Mouse (Mus musculus): ENCODE results near the gene Atat1. TPM values are rescaled to one million over a fixed set of nuclear protein-coding genes. Genes with fewer than 3 reads are reported as not detected.

Gene Atat1
- polyA plus RNA-seq, 1 experiment, result 56.1 TPM

- Histone ChIP-seq H3K4me3 (ENCODE audit: low read depth, low read length) (peak overlapping the region; percentile 77), H3K36me3 (ENCODE audit: control insufficient read depth, insufficient read depth, low read length) (peaks cover 22% of the 10 kb centered on the region), H3K4me1 (ENCODE audit: control insufficient read depth, insufficient read depth, insufficient read length, low read length) (peaks cover 18% of the 10 kb centered on the region), H3K27ac (ENCODE audit: insufficient read depth, low read depth, low read length) (peak overlapping the region; percentile 99), H3K27me3 (ENCODE audit: control insufficient read depth, insufficient read depth, low read length) (no peaks in the 10 kb centered on the region)
- whole genome bisulfite sequencing, result under 1% methylated on average over 11 of the region's 11 CpGs
- TF ChIP-seq POLR2A (IDR thresholded peaks at IDR 0.05; ENCODE audit: low read depth, low read length) (no peak), CTCF (IDR thresholded peaks at IDR 0.05; ENCODE audit: extremely low read depth, insufficient read length, insufficient replicate concordance, low read depth, low read length) (no peak)
Measured at GRCm38 (mm10) chr17:35918276-35919059, 8.6 kb upstream of the Atat1 start.

- Histone ChIP-seq H3K27me3 (ENCODE audit: control insufficient read depth, insufficient read depth, low read length) (no peaks in the 10 kb centered on the region), H3K27ac (ENCODE audit: insufficient read depth, low read depth, low read length) (peak overlapping the region; percentile 97), H3K36me3 (ENCODE audit: control insufficient read depth, insufficient read depth, low read length) (peaks cover 23% of the 10 kb centered on the region), H3K4me3 (ENCODE audit: low read depth, low read length) (peak overlapping the region; percentile 81), H3K4me1 (ENCODE audit: control insufficient read depth, insufficient read depth, insufficient read length, low read length) (peaks cover 17% of the 10 kb centered on the region)
- TF ChIP-seq POLR2A (IDR thresholded peaks at IDR 0.05; ENCODE audit: low read depth, low read length) (peak; percentile 38), CTCF (IDR thresholded peaks at IDR 0.05; ENCODE audit: extremely low read depth, insufficient read length, insufficient replicate concordance, low read depth, low read length) (no peak)
- WGBS, result under 1% methylated on average over 13 of the region's 13 CpGs
Measured at GRCm38 (mm10) chr17:35917463-35918251, 7.8 kb upstream of the Atat1 start.

DNA sequence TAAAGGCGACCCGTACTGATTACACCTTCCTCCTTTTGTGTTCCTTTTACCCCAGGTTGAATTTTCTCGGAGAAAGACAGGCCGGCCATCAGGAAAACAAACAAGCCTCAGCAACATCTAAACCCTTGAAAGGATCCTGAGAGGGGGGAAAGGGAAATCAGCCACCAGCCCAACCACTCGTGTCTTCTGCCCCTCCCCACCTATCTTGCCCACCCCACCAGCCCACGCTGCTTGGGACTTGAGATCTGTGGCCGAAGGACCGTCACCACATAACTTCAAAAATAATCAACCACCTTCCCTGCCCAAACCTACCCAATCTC is 7.2 kb upstream of the Atat1 start:
- TF ChIP-seq POLR2A (IDR thresholded peaks at IDR 0.05; ENCODE audit: low read depth, low read length) (no peak), CTCF (IDR thresholded peaks at IDR 0.05; ENCODE audit: extremely low read depth, insufficient read length, insufficient replicate concordance, low read depth, low read length) (no peak)
- H3K27ac ChIP-seq (ENCODE audit: insufficient read depth, low read depth, low read length), result peak overlapping the region; percentile 97
- H3K4me1 ChIP-seq (ENCODE audit: control insufficient read depth, insufficient read depth, insufficient read length, low read length), result peaks cover 12% of the 10 kb centered on the region
- H3K27me3 ChIP-seq (ENCODE audit: control insufficient read depth, insufficient read depth, low read length), result no peaks in the 10 kb centered on the region
- H3K36me3 ChIP-seq (ENCODE audit: control insufficient read depth, insufficient read depth, low read length), result peaks cover 28% of the 10 kb centered on the region
- peak overlapping the region; percentile 81 for H3K4me3 ChIP-seq (ENCODE audit: low read depth, low read length)
- under 1% methylated on average over 8 of the region's 8 CpGs for WGBS

DNA sequence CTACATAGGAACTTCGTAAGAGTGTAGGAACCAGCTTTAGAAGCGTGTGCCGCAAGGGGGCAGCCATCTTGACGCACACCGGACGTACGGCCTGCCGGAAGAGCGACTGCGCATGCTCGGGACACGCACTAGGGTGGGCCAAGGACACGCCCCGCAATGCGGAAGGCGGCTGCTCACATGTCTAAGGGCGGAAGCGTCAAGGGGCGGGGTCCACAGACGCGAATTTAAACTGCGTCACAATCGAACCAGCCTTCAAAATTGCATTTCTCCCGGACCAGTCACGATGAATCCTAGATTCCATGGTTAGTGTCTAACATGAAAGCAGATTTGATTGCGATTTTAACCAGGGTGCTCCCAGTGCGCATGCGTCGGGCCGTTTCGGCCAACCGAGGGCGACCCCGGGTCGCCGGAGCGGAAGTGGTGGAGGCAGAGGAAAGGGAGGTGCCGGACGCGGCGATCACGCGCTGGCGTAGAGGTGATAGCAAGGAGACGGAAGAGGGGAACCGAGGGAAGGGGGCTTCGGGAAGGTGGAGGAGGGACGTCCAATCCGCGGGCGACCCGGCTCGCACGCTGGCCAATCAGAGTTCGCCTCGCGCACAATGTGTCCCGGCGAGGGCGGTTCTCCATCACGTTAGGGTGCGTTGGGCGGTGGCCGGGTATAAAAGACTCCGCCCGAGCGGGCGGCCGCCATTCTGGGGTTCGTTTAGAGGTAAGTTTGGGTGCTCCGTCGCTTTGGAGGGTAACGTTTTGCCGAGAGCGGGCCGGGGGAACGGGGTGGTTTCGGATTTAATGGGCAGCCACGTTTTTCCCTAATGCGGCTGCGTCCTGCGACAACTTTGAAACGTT is 6.6 kb upstream of the Atat1 start, which contains the start of the genes Mrps18b and Ppp1r10:
Mrps18b (minus strand) TSS at position 93 of the 846 bp plus-strand sequence.
Ppp1r10 (plus strand) TSS at position 138 of the 846 bp plus-strand sequence.
- peaks cover 28% of the 10 kb centered on the region for H3K36me3 ChIP-seq (ENCODE audit: control insufficient read depth, insufficient read depth, low read length)
- H3K27me3 ChIP-seq (ENCODE audit: control insufficient read depth, insufficient read depth, low read length), result no peaks in the 10 kb centered on the region
- peak within 1 kb of the TSS; percentile 81 for H3K4me3 ChIP-seq (ENCODE audit: low read depth, low read length)
- H3K27ac ChIP-seq (ENCODE audit: insufficient read depth, low read depth, low read length), result peak within 1 kb of the TSS; percentile 97
- H3K4me1 ChIP-seq (ENCODE audit: control insufficient read depth, insufficient read depth, insufficient read length, low read length), result peaks cover 9% of the 10 kb centered on the region
- under 1% methylated on average over 83 of the region's 83 CpGs for WGBS
- TF ChIP-seq CTCF (IDR thresholded peaks at IDR 0.05; ENCODE audit: extremely low read depth, insufficient read length, insufficient replicate concordance, low read depth, low read length), result no peak
- TF ChIP-seq POLR2A (IDR thresholded peaks at IDR 0.05; ENCODE audit: low read depth, low read length), result peak; percentile 100

- no peaks in the 10 kb centered on the region for H3K27me3 ChIP-seq (ENCODE audit: control insufficient read depth, insufficient read depth, low read length)
- peaks cover 7% of the 10 kb centered on the region for H3K4me1 ChIP-seq (ENCODE audit: control insufficient read depth, insufficient read depth, insufficient read length, low read length)
- H3K4me3 ChIP-seq (ENCODE audit: low read depth, low read length), result peak overlapping the region; percentile 68
- no peak for TF ChIP-seq POLR2A (IDR thresholded peaks at IDR 0.05; ENCODE audit: low read depth, low read length)
- TF ChIP-seq CTCF (IDR thresholded peaks at IDR 0.05; ENCODE audit: extremely low read depth, insufficient read length, insufficient replicate concordance, low read depth, low read length), result peak; percentile 34; the same call in 1 of the 2 replicates
- peaks cover 34% of the 10 kb centered on the region for H3K36me3 ChIP-seq (ENCODE audit: control insufficient read depth, insufficient read depth, low read length)
- WGBS, result under 1% methylated on average over 28 of the region's 28 CpGs
- H3K27ac ChIP-seq (ENCODE audit: insufficient read depth, low read depth, low read length), result peak overlapping the region; percentile 51
Measured at GRCm38 (mm10) chr17:35915538-35916296, 5.8 kb upstream of the Atat1 start.

- no peak overlapping the region; the same call in 1 of the 2 replicates for H3K4me3 ChIP-seq (ENCODE audit: low read depth, low read length)
- 62% methylated on average over 6 of the region's 6 CpGs for WGBS
- peaks cover 9% of the 10 kb centered on the region for H3K4me1 ChIP-seq (ENCODE audit: control insufficient read depth, insufficient read depth, insufficient read length, low read length)
- H3K27ac ChIP-seq (ENCODE audit: insufficient read depth, low read depth, low read length), result peak overlapping the region; percentile 51; the same call in 1 of the 2 replicates
- TF ChIP-seq CTCF (IDR thresholded peaks at IDR 0.05; ENCODE audit: extremely low read depth, insufficient read length, insufficient replicate concordance, low read depth, low read length) (peak; percentile 10; the same call in 1 of the 2 replicates), POLR2A (IDR thresholded peaks at IDR 0.05; ENCODE audit: low read depth, low read length) (no peak)
- H3K27me3 ChIP-seq (ENCODE audit: control insufficient read depth, insufficient read depth, low read length), result no peaks in the 10 kb centered on the region
- H3K36me3 ChIP-seq (ENCODE audit: control insufficient read depth, insufficient read depth, low read length), result peaks cover 34% of the 10 kb centered on the region
Measured at GRCm38 (mm10) chr17:35914975-35915374, 5.1 kb upstream of the Atat1 start.

Measured in small intestine, adult 2 months (tissue).